Mouse (Mus musculus) MEL (cell line): ENCODE measurements around the gene Gas2. TPM values are rescaled to one million over a fixed set of nuclear protein-coding genes. Genes with fewer than 3 reads are reported as not detected.

Source experiments
- polyA plus RNA-seq, 2 experiments: library from polyadenylated mRNA; stranded (reverse) in 1 of 2; unstranded in 1 of 2; fragments of >175 nt in 1 of 2; fragments of >200 nt in 1 of 2; gene quantifications; 2 replicates each; pipeline versions ENCODE4 v1.2.1 to v1.2.4; 2012; ENCODE audit warnings: low replicate concordance in 2 of 2, low read depth in 1 of 2; ENCODE audit not compliant: insufficient read length in 2 of 2, insufficient read depth in 1 of 2, missing spikeins in 1 of 2
- total RNA-seq: library from RNA; depleted of rRNA; stranded (reverse); fragments of 300-350 nt; gene quantifications from 2 replicates; pipeline ENCODE4 v1.2.3, GENCODE M21; 2012; rRNA removed

Gene Gas2
- total and polyA plus RNA-seq, 3 experiments, result 10.8 to 21.2 TPM; not detected in 1

Other genes with a start within 250 kb of the Gas2 start
- not detected in 2 replicates for gene Slc17a6, start 240.0 kb upstream of the Gas2 start, total RNA-seq
- gene Slc17a6, start 240.0 kb upstream of the Gas2 start, polyA plus RNA-seq, result not detected
- 11.0 and 12.0 TPM in 2 replicates for gene Fancf, start 252 bp downstream of the Gas2 start, total RNA-seq
- 10 to 100 TPM in 1 of 2 experiments, not detected in 1; 12.9 TPM for gene Fancf, start 252 bp downstream of the Gas2 start, polyA plus RNA-seq
- 2.9 and 3.3 TPM in 2 replicates for gene Svip, start 144.0 kb downstream of the Gas2 start, total RNA-seq
- 1 to 10 TPM in 1 of 2 experiments, not detected in 1; 5.6 TPM for gene Svip, start 144.0 kb downstream of the Gas2 start, polyA plus RNA-seq
- not detected in 2 replicates for gene 1700015G11Rik, start 153.7 kb downstream of the Gas2 start, total RNA-seq
- gene 1700015G11Rik, start 153.7 kb downstream of the Gas2 start, polyA plus RNA-seq, result not detected